Mouse (Mus musculus) kidney, adult 2 months (tissue): Measurements from ENCODE around the gene Setdb1. TPM values are rescaled to one million over a fixed set of nuclear protein-coding genes. Genes with fewer than 3 reads are reported as not detected.
A peak's percentile ranks its signal among the peaks of the same experiment; 100 is the strongest.
"Not testable (repeated sequence)": the region's sequence is repeated elsewhere in the genome, so short reads cannot be mapped to it uniquely, and the experiment has no call there.

ENCODE experiments used
- DNase-seq: peaks from one replicate; pipeline ENCODE4 v3.0.0; 2021
- H3K27ac ChIP-seq: fragments of 200-500 bp; 2 replicates; pipeline ENCODE4 v1.5.1; 2012; ENCODE audit warnings: low read depth, low read length, control low read depth, inconsistent platforms; ENCODE audit not compliant: insufficient read depth
- H3K27me3 ChIP-seq: fragments of 200-500 bp; replicated peaks from 2 replicates; pipeline ENCODE4 v1.6.1; 2012; ENCODE audit warnings: mild to moderate bottlenecking, moderate library complexity, low read length, inconsistent platforms; ENCODE audit not compliant: control insufficient read depth, insufficient read depth
- H3K36me3 ChIP-seq: fragments of 200-500 bp; 2 replicates; pipeline ENCODE4 v1.6.1; 2012; ENCODE audit warnings: mild to moderate bottlenecking, moderate library complexity, low read length, inconsistent platforms; ENCODE audit not compliant: control insufficient read depth, insufficient read depth
- H3K4me1 ChIP-seq: fragments of 200-500 bp; 2 replicates; pipeline ENCODE4 v1.6.1; 2011; ENCODE audit warnings: low read length; ENCODE audit not compliant: control insufficient read depth, insufficient read depth
- H3K4me3 ChIP-seq: fragments of 200-500 bp; 2 replicates; pipeline ENCODE4 v1.5.1; 2011; ENCODE audit warnings: mild to moderate bottlenecking, low read depth, low read length, control low read depth; ENCODE audit not compliant: insufficient read depth
- CTCF ChIP-seq: fragments of 200-500 bp; conservative IDR thresholded peaks from 2 replicates; pipeline ENCODE4 v1.5.1; 2011; ENCODE audit warnings: low read depth, mild to moderate bottlenecking, control low read depth, low read length, moderate library complexity, mixed read lengths; ENCODE audit not compliant: insufficient read depth, insufficient read length
- POLR2A ChIP-seq: fragments of 200-500 bp; IDR thresholded peaks from one replicate; pipeline ENCODE4 v1.6.1; 2011; ENCODE audit warnings: low read depth, low read length, control low read depth
- WGBS: fragments of 180-500 bp; shearing (Covaris S2); methylation state at CpG from one replicate; pipeline ENCODE4 v1.1.7; 2018; 5-methylcytosine and 5-hydroxymethylcytosine counted together
- polyA plus RNA-seq: library from polyadenylated mRNA; depleted of rRNA; stranded (reverse); fragments of >200 nt; gene quantifications from 2 replicates; pipeline ENCODE4 v1.2.3, GENCODE M21; 2012

The Setdb1 gene
- polyA plus RNA-seq, 1 experiment: 11.6 TPM

- Histone ChIP-seq H3K4me3 (no peak overlapping the region), H3K27ac (no peak overlapping the region), H3K27me3 (no peaks in the 10 kb centered on the region), H3K36me3 (peaks cover 2% of the 10 kb centered on the region; the same call in 1 of the 2 replicates), H3K4me1 (peaks cover 3% of the 10 kb centered on the region; the same call in 1 of the 2 replicates)
- WGBS: 89% methylated on average over 2 of the region's 2 CpGs
- TF ChIP-seq CTCF: no peak
- TF ChIP-seq POLR2A: no peak
- no peak for DNase-seq
Observed at GRCm38 (mm10) chr3:95357746-95358145, 744 bp upstream of the Setdb1 start.

GRCm38 (mm10) chr3:95355911-95356544 is 974 bp downstream of the Setdb1 start:
- not testable (repeated sequence) for H3K36me3 ChIP-seq, H3K27ac ChIP-seq, H3K4me1 ChIP-seq, H3K27me3 ChIP-seq, DNase-seq
- 25% methylated on average over 13 of the region's 19 CpGs for WGBS
- 0 out of 2 replicates have a peak overlapping the region, but pooled peaks have one; percentile 22 for H3K4me3 ChIP-seq

DNA sequence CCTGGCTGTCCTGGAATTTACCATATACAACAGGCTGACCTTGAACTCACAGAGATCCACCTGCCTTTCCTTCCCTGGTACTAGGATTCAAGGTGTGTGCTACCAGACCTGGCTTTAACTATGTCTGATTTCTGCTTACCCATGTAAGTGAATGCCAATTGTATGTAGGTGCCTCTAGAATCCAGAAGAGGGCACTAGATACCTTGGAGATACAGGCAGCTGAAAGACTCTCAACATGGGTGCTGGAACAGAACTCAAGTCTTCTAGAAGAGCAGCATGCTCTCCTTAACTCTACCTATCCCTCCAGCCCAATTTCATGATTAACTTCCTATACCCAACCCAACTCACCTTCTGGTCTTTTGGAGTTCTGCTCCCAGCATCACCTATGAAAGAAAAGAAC is 7.5 kb downstream of the Setdb1 start:
- H3K27me3 ChIP-seq: no peaks in the 10 kb centered on the region
- H3K27ac ChIP-seq: no peak overlapping the region
- DNase-seq: peak; percentile 64
- H3K4me1 ChIP-seq: no peaks in the 10 kb centered on the region
- H3K36me3 ChIP-seq: peaks cover 4% of the 10 kb centered on the region
- peak; percentile 40 for TF ChIP-seq CTCF
- TF ChIP-seq POLR2A: no peak
- H3K4me3 ChIP-seq: no peak overlapping the region

- not testable (repeated sequence) for DNase-seq, H3K36me3 ChIP-seq, H3K27me3 ChIP-seq, H3K4me1 ChIP-seq, H3K4me3 ChIP-seq, H3K27ac ChIP-seq
- 95% methylated on average over 5 of the region's 5 CpGs for WGBS
Observed at GRCm38 (mm10) chr3:95348343-95348742, 8.7 kb downstream of the Setdb1 start.

GRCm38 (mm10) chr3:95346454-95346853 is 10.5 kb downstream of the Setdb1 start:
- no peaks in the 10 kb centered on the region for H3K4me1 ChIP-seq
- H3K36me3 ChIP-seq: peaks cover 8% of the 10 kb centered on the region
- no peak overlapping the region for H3K4me3 ChIP-seq
- H3K27ac ChIP-seq: no peak overlapping the region
- TF ChIP-seq CTCF: no peak
- TF ChIP-seq POLR2A: no peak
- no peaks in the 10 kb centered on the region for H3K27me3 ChIP-seq
- 92% methylated on average over 7 of the region's 7 CpGs for WGBS
- DNase-seq: no peak

DNA sequence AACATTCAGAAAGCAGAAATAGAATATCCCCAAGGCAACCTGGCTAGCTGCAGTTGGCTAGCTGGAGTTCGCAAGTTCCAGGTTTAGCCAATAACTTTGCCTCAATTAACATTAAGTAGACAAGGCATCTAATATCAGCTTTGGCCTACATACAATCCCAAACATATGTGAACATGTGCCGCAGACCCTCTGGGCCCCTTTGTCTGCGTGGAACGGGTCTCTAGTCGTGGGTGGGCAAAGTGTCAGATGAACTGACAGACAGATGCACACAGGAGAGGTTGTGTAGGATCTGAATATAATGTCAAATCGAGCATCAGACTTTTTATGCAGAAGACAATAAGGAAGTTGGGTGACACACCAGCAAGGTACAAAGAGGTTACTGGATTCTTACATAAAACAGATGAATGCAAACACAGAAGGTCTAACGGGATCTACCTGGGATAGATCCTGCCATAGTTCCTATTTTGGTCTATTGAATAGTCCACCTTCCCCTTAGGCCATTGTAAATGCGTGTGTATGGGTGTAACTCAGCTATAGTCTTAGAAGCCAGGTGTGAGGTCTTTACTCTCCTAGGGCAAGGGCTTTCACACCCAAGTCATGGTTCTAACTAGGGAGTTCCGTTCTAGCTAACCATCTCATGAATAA is 13.5 kb downstream of the Setdb1 start:
- not testable (repeated sequence) for H3K4me3 ChIP-seq, H3K27ac ChIP-seq, H3K27me3 ChIP-seq, H3K4me1 ChIP-seq, DNase-seq
- 86% methylated on average over 9 of the region's 9 CpGs for WGBS
- peaks cover 17% of the 10 kb centered on the region for H3K36me3 ChIP-seq

- no peak overlapping the region for H3K4me3 ChIP-seq
- WGBS: 93% methylated on average over 4 of the region's 4 CpGs
- peaks cover 13% of the 10 kb centered on the region for H3K36me3 ChIP-seq
- no peak for TF ChIP-seq CTCF
- no peak for TF ChIP-seq POLR2A
- DNase-seq: no peak
- H3K27me3 ChIP-seq: no peaks in the 10 kb centered on the region
- H3K27ac ChIP-seq: no peak overlapping the region
- no peaks in the 10 kb centered on the region; the same call in 1 of the 2 replicates for H3K4me1 ChIP-seq
Observed at GRCm38 (mm10) chr3:95338251-95338650, 18.8 kb downstream of the Setdb1 start.
